Comparison of ENCODE assay signal across 11 mouse cellular contexts in genomic region chr11:88564810-88565209, GRCm38 (mm10).
DNase-seq lines count a peak whose midpoint lies in the region; ATAC-seq lines count a peak whose summit lies in the region.
"Had no signal": no experiment of that assay in that cellular context is flagged by ENCODE, and none has a peak within 500 bp of the region (broad histone marks: within the 10 kb centered on the region; RNA-seq: fewer than 3 reads in every experiment).

No protein-coding gene starts in this region.

- H3K36me3 ChIP-seq in heart, embryonic 16.5 days (ENCODE audit: control insufficient read depth, insufficient read depth): no peaks in the 10 kb centered on the region
- H3K36me3 ChIP-seq in midbrain, embryonic 12.5 days: 0 out of 2 replicates have a peak, but pooled peaks cover 5% of the 10 kb centered on the region

- H3K9ac ChIP-seq in heart, embryonic 16.5 days (ENCODE audit: low read length): no peak overlapping the region
- H3K9ac ChIP-seq in midbrain, embryonic 12.5 days (replicated peaks): no peak overlapping the region

- H3K9me3 ChIP-seq in heart, embryonic 16.5 days (replicated peaks; ENCODE audit: control insufficient read depth, low read length): no peaks in the 10 kb centered on the region
- H3K9me3 ChIP-seq in midbrain, embryonic 12.5 days: no peaks in the 10 kb centered on the region

- H3K4me1 ChIP-seq in heart, embryonic 16.5 days (ENCODE audit: control insufficient read depth, insufficient read depth, low read length): peaks cover 41% of the 10 kb centered on the region
- H3K4me1 ChIP-seq in midbrain, embryonic 12.5 days: peaks cover 80% of the 10 kb centered on the region

- H3K27ac ChIP-seq in heart, embryonic 16.5 days (ENCODE audit: low read length): peak overlapping the region; percentile 59; the same call in 1 of the 2 replicates
- peak overlapping the region; percentile 60 for H3K27ac ChIP-seq in midbrain, embryonic 12.5 days (replicated peaks)

- WGBS in heart, embryonic 16.5 days: 69% methylated on average over 7 of the region's 7 CpGs
- WGBS in midbrain, embryonic 12.5 days: 60% methylated on average over 7 of the region's 7 CpGs

- 0 out of 2 replicates have a peak, but pooled peaks have one; percentile 56 for ATAC-seq in cerebellum, adult (ENCODE audit: insufficient number of reproducible peaks, low FRiP score, low TSS enrichment)
- no peak for ATAC-seq in heart, embryonic 16.5 days (replicated peaks; ENCODE audit: extremely low read depth, insufficient read depth, low FRiP score)
- ATAC-seq in midbrain, embryonic 12.5 days (ENCODE audit: low FRiP score, low read depth): no peak
- ATAC-seq: Patski had no signal

- no peak for DNase-seq in cerebellum, postnatal 4 days (ENCODE audit: low spot score in 2 of 2)
- no peak for DNase-seq in heart, adult 11 months
- DNase-seq in cerebellum, adult 9-10 months: peak; percentile 63
- DNase-seq in kidney, adult 9 months: no peak
- DNase-seq in kidney, adult 11 months: no peak
- DNase-seq: kidney, postnatal 14 days had no signal

- H3K4me3 ChIP-seq in heart, embryonic 16.5 days (ENCODE audit: low read length): no peak overlapping the region
- H3K4me3 ChIP-seq in midbrain, embryonic 12.5 days: no peak overlapping the region
- H3K4me3 ChIP-seq: erythroblast, embryonic 14.5 days had no signal

- H3K27me3 ChIP-seq in heart, embryonic 16.5 days (ENCODE audit: control insufficient read depth, insufficient read depth, low read length): no peaks in the 10 kb centered on the region
- H3K27me3 ChIP-seq in midbrain, embryonic 12.5 days: no peaks in the 10 kb centered on the region
- H3K27me3 ChIP-seq: Patski had no signal

- no peak overlapping the region for H3K4me2 ChIP-seq in heart, embryonic 16.5 days (ENCODE audit: low read depth, low read length)
- H3K4me2 ChIP-seq in midbrain, embryonic 12.5 days (replicated peaks): no peak overlapping the region
